Mouse (Mus musculus): ENCODE data around the gene Cdk5. TPM values are rescaled to one million over a fixed set of nuclear protein-coding genes. Genes with fewer than 3 reads are reported as not detected.
A peak's percentile ranks its signal among the peaks of the same experiment; 100 is the strongest.
"Not testable (repeated sequence)": the region's sequence is repeated elsewhere in the genome, so short reads cannot be mapped to it uniquely, and the experiment has no call there.

The Cdk5 gene
- total RNA-seq, 2 experiments from 2014 or later = 19.2 to 22.8 TPM

- intact Hi-C loops (cut with DNase I) = no loop called here
- no peak for DNase-seq (ENCODE audit: low spot score)
Observed at GRCm38 (mm10) chr5:24404594-24405360, 18.6 kb downstream of the Cdk5 start.

- intact Hi-C loops (cut with DNase I) = loop anchor here (2.0 kb wide), 1 partner anchor 19 kb away; no protein-coding TSS in a partner anchor
- no peak for DNase-seq (ENCODE audit: low spot score)
Observed at GRCm38 (mm10) chr5:24401969-24402368, 21.4 kb downstream of the Cdk5 start.

- intact Hi-C loops (cut with DNase I) = loop anchor here (2.0 kb wide), 1 partner anchor 20 kb away; no protein-coding TSS in a partner anchor
- DNase-seq (ENCODE audit: low spot score) = no peak
Observed at GRCm38 (mm10) chr5:24400911-24401605, 22.3 kb downstream of the Cdk5 start.

- DNase-seq (ENCODE audit: low spot score) = no peak
- intact Hi-C loops (cut with DNase I) = loop anchor here (2.0 kb wide), 1 partner anchor 20 kb away; no protein-coding TSS in a partner anchor
Observed at GRCm38 (mm10) chr5:24400362-24400761, 23.0 kb downstream of the Cdk5 start.

GRCm38 (mm10) chr5:24399686-24400085 lies 23.6 kb downstream of the Cdk5 start:
- intact Hi-C loops (cut with DNase I) = loop anchor here (2.0 kb wide), 1 partner anchor 21 kb away; no protein-coding TSS in a partner anchor
- no peak for DNase-seq (ENCODE audit: low spot score)

GRCm38 (mm10) chr5:24396254-24396653 lies 27.1 kb downstream of the Cdk5 start:
- intact Hi-C loops (cut with DNase I); DNase-seq (ENCODE audit: low spot score): not testable (repeated sequence)

GRCm38 (mm10) chr5:24394165-24394894 lies 29.0 kb downstream of the Cdk5 start:
- intact Hi-C loops (cut with DNase I) = loop anchor here (2.0 kb wide), 1 partner anchor 76 kb away; no protein-coding TSS in a partner anchor
- peak; percentile 91 for DNase-seq (ENCODE audit: low spot score)

GRCm38 (mm10) chr5:24393392-24393997 lies 29.8 kb downstream of the Cdk5 start, which contains the start of gene Abcb8:
Gene Abcb8, plus strand, starts transcription at chr5:24393663.
- DNase-seq (ENCODE audit: low spot score) = peak; percentile 66
- intact Hi-C loops (cut with DNase I) = loop anchor here (2.0 kb wide), 2 partner anchors 33 to 57 kb away; no protein-coding TSS in a partner anchor

- intact Hi-C loops (cut with DNase I) = loop anchor here (2.0 kb wide), 2 partner anchors 32 to 56 kb away; no protein-coding TSS in a partner anchor
- DNase-seq (ENCODE audit: low spot score) = no peak
Observed at GRCm38 (mm10) chr5:24392724-24393123, 30.6 kb downstream of the Cdk5 start.

- no peak for DNase-seq (ENCODE audit: low spot score)
- intact Hi-C loops (cut with DNase I) = loop anchor here (2.0 kb wide), 2 partner anchors 31 to 55 kb away; no protein-coding TSS in a partner anchor
Observed at GRCm38 (mm10) chr5:24391864-24392263, 31.5 kb downstream of the Cdk5 start, which contains the start of gene Atg9b. Gene Atg9b, minus strand, starts transcription at chr5:24392143.

- intact Hi-C loops (cut with DNase I) = no loop called here
- DNase-seq (ENCODE audit: low spot score) = no peak
Observed at GRCm38 (mm10) chr5:24389658-24390020, 33.7 kb downstream of the Cdk5 start.

- intact Hi-C loops (cut with DNase I) = no loop called here
Observed at GRCm38 (mm10) chr5:24389011-24389657, 34.2 kb downstream of the Cdk5 start.

GRCm38 (mm10) chr5:24388246-24388915 lies 34.9 kb downstream of the Cdk5 start:
- intact Hi-C loops (cut with DNase I) = no loop called here
- no peak for DNase-seq (ENCODE audit: low spot score)

More at GRCm38 (mm10) chr5:24389011-24389657, 34.2 kb downstream of the Cdk5 start:
- no peak for DNase-seq (ENCODE audit: low spot score)

GRCm38 (mm10) chr5:24387264-24388241 lies 35.8 kb downstream of the Cdk5 start:
- intact Hi-C loops (cut with DNase I) = no loop called here
- DNase-seq (ENCODE audit: low spot score) = peak; percentile 35

- no peak for DNase-seq (ENCODE audit: low spot score)
- intact Hi-C loops (cut with DNase I) = no loop called here
Observed at GRCm38 (mm10) chr5:24385887-24386550, 37.3 kb downstream of the Cdk5 start.

- DNase-seq (ENCODE audit: low spot score) = no peak
- intact Hi-C loops (cut with DNase I) = no loop called here
Observed at GRCm38 (mm10) chr5:24385374-24385773, 38.0 kb downstream of the Cdk5 start.

- peak; percentile 75 for DNase-seq (ENCODE audit: low spot score)
- intact Hi-C loops (cut with DNase I) = loop anchor here (1.0 kb wide), 1 partner anchor 19 kb away; no protein-coding TSS in a partner anchor
Observed at GRCm38 (mm10) chr5:24384407-24384806, 38.9 kb downstream of the Cdk5 start.
